Mouse (Mus musculus) MEL (cell line): Measurements from ENCODE around the gene Zscan21. TPM values are rescaled to one million over a fixed set of nuclear protein-coding genes. Genes with fewer than 3 reads are reported as not detected.
A peak's percentile ranks its signal among the peaks of the same experiment; 100 is the strongest.

Experiments
- DNase-seq: peaks from one replicate; pipeline ENCODE4 v3.0.0; 2011; ENCODE audit warnings: low read depth, low spot score
- H3K27ac ChIP-seq: 2 replicates; pipeline ENCODE4 v1.5.1; 2012; ENCODE audit warnings: low read depth, mild to moderate bottlenecking, control low read depth, low read length, moderate library complexity; ENCODE audit not compliant: control insufficient read depth
- H3K27me3 ChIP-seq, 2 experiments: fragments of 150-350 bp in 1 of 2; sonication (generic) in 1 of 2; 2 replicates each; pipeline ENCODE4 v1.6.1; 2012; ENCODE audit warnings: low read length in 2 of 2, mild to moderate bottlenecking in 2 of 2, improper control_type of control experiment in 1 of 2, moderate library complexity in 1 of 2; ENCODE audit not compliant: insufficient read depth in 2 of 2, control insufficient read depth in 1 of 2
- H3K36me3 ChIP-seq, 2 experiments: 2 replicates each; pipeline ENCODE4 v1.6.1; 2012 to 2014; ENCODE audit warnings: low read length in 2 of 2, improper control_type of control experiment in 1 of 2, inconsistent platforms in 1 of 2, mild to moderate bottlenecking in 1 of 2; ENCODE audit not compliant: insufficient read depth in 2 of 2, control insufficient read depth in 1 of 2
- H3K4me1 ChIP-seq, 2 experiments: fragments of 150-350 bp in 1 of 2; sonication (generic) in 1 of 2; 2 replicates each; pipeline ENCODE4 v1.6.1; 2012; ENCODE audit warnings: low read length in 2 of 2, improper control_type of control experiment in 1 of 2, mild to moderate bottlenecking in 1 of 2; ENCODE audit not compliant: insufficient read depth in 2 of 2, control insufficient read depth in 1 of 2
- H3K4me3 ChIP-seq, 2 experiments: fragments of 150-350 bp in 1 of 2; sonication (generic) in 1 of 2; 2 replicates each; pipeline ENCODE4 v1.5.1; 2012; ENCODE audit warnings: low read depth in 2 of 2, low read length in 2 of 2, mild to moderate bottlenecking in 2 of 2, moderate library complexity in 2 of 2, control low read depth in 1 of 2, improper control_type of control experiment in 1 of 2; ENCODE audit not compliant: control insufficient read depth in 1 of 2, insufficient read depth in 1 of 2
- H3K79me2 ChIP-seq: 2 replicates; pipeline ENCODE4 v1.6.1; 2012; ENCODE audit warnings: mild to moderate bottlenecking, low read length, moderate library complexity; ENCODE audit not compliant: control insufficient read depth, poor library complexity, insufficient read depth
- H3K9ac ChIP-seq: 2 replicates; pipeline ENCODE4 v1.6.1; 2012; ENCODE audit warnings: low read depth, mild to moderate bottlenecking, control low read depth, low read length, moderate library complexity; ENCODE audit not compliant: control insufficient read depth, poor library complexity, severe bottlenecking
- H3K9me3 ChIP-seq: fragments of 150-350 bp; sonication (generic); replicated peaks from 2 replicates; pipeline ENCODE4 v1.6.1; 2012; ENCODE audit warnings: mild to moderate bottlenecking, low read length, improper control_type of control experiment, moderate library complexity; ENCODE audit not compliant: insufficient read depth
- BHLHE40 ChIP-seq: IDR thresholded peaks from 2 replicates; pipeline ENCODE4 v1.6.1; 2012; ENCODE audit warnings: low read depth, mild to moderate bottlenecking, inconsistent platforms, low read length, improper control_type of control experiment, borderline replicate concordance
- CHD1 ChIP-seq: IDR thresholded peaks from 2 replicates; pipeline ENCODE4 v1.6.1; 2012; ENCODE audit warnings: low read depth, mild to moderate bottlenecking, inconsistent platforms, low read length, improper control_type of control experiment
- CHD2 ChIP-seq: IDR thresholded peaks from 2 replicates; pipeline ENCODE4 v1.6.1; 2011; ENCODE audit warnings: low read length, improper control_type of control experiment
- CTCF ChIP-seq, 3 experiments: IDR thresholded peaks in 2 of 3; conservative IDR thresholded peaks in 1 of 3; 2 replicates each; pipeline ENCODE4 v1.5.1; 2011 to 2012; ENCODE audit warnings: low read length in 3 of 3, low read depth in 2 of 3, mild to moderate bottlenecking in 2 of 3, improper control_type of control experiment in 1 of 3, inconsistent platforms in 1 of 3, mixed read lengths in 1 of 3, moderate library complexity in 1 of 3; ENCODE audit not compliant: control insufficient read depth in 1 of 3, insufficient read depth in 1 of 3, poor library complexity in 1 of 3, severe bottlenecking in 1 of 3
- E2F4 ChIP-seq: IDR thresholded peaks from 2 replicates; pipeline ENCODE4 v1.6.1; 2011; ENCODE audit warnings: low read depth, low read length, improper control_type of control experiment, borderline replicate concordance
- ELF1 ChIP-seq: IDR thresholded peaks from 2 replicates; pipeline ENCODE4 v1.6.1; 2014; ENCODE audit warnings: low read depth, mild to moderate bottlenecking, inconsistent platforms, low read length, improper control_type of control experiment, moderate library complexity
- EP300 ChIP-seq, 2 experiments: IDR thresholded peaks; 2 replicates each; pipeline ENCODE4 v1.6.1; 2011; ENCODE audit warnings: improper control_type of control experiment in 2 of 2, low read length in 2 of 2, low read depth in 1 of 2, mild to moderate bottlenecking in 1 of 2
- ETS1 ChIP-seq: IDR thresholded peaks from 2 replicates; pipeline ENCODE4 v1.6.1; 2012; ENCODE audit warnings: low read depth, mild to moderate bottlenecking, inconsistent platforms, low read length, improper control_type of control experiment, moderate library complexity
- GABPA ChIP-seq: IDR thresholded peaks from 2 replicates; pipeline ENCODE4 v1.6.1; 2012; ENCODE audit warnings: low read depth, mild to moderate bottlenecking, inconsistent platforms, low read length, improper control_type of control experiment, moderate library complexity
- GATA1 ChIP-seq: IDR thresholded peaks from 2 replicates; pipeline ENCODE4 v1.6.1; 2011; ENCODE audit warnings: low read depth, low read length, improper control_type of control experiment
- HCFC1 ChIP-seq: IDR thresholded peaks from 2 replicates; pipeline ENCODE4 v1.6.1; 2012; ENCODE audit warnings: low read depth, mild to moderate bottlenecking, inconsistent platforms, low read length, improper control_type of control experiment, moderate library complexity
- JUND ChIP-seq: IDR thresholded peaks from 2 replicates; pipeline ENCODE4 v1.6.1; 2011; ENCODE audit warnings: low read depth, mild to moderate bottlenecking, improper control_type of control experiment, low read length
- KAT2A ChIP-seq: conservative IDR thresholded peaks from 2 replicates; pipeline ENCODE4 v1.6.1; 2012; ENCODE audit warnings: low read depth, low read length, improper control_type of control experiment, inconsistent platforms
- MAFK ChIP-seq: IDR thresholded peaks from 2 replicates; pipeline ENCODE4 v1.6.1; 2011; ENCODE audit warnings: low read depth, mild to moderate bottlenecking, low read length, improper control_type of control experiment, borderline replicate concordance
- MAX ChIP-seq: IDR thresholded peaks from 2 replicates; pipeline ENCODE4 v1.6.1; 2011; ENCODE audit warnings: low read length, improper control_type of control experiment
- MAZ ChIP-seq: IDR thresholded peaks from 2 replicates; pipeline ENCODE4 v1.6.1; 2012; ENCODE audit warnings: low read depth, mild to moderate bottlenecking, inconsistent platforms, low read length, improper control_type of control experiment
- MEF2A ChIP-seq: IDR thresholded peaks from 2 replicates; pipeline ENCODE4 v1.6.1; 2014; ENCODE audit warnings: low read depth, mild to moderate bottlenecking, inconsistent platforms, low read length, improper control_type of control experiment; ENCODE audit not compliant: poor library complexity, insufficient replicate concordance, severe bottlenecking; ENCODE audit errors: extremely low read depth
- MXI1 ChIP-seq: IDR thresholded peaks from 2 replicates; pipeline ENCODE4 v1.6.1; 2011; ENCODE audit warnings: mild to moderate bottlenecking, low read depth, low read length, improper control_type of control experiment
- MYB ChIP-seq: IDR thresholded peaks from 2 replicates; pipeline ENCODE4 v1.6.1; 2011; ENCODE audit warnings: mild to moderate bottlenecking, low read depth, low read length, improper control_type of control experiment
- MYC ChIP-seq: IDR thresholded peaks from 2 replicates; pipeline ENCODE4 v1.6.1; 2011; ENCODE audit warnings: low read depth, mild to moderate bottlenecking, low read length, improper control_type of control experiment, moderate library complexity
- NELFE ChIP-seq: IDR thresholded peaks from 2 replicates; pipeline ENCODE4 v1.6.1; 2011; ENCODE audit warnings: low read depth, low read length, improper control_type of control experiment
- NRF1 ChIP-seq: IDR thresholded peaks from 2 replicates; pipeline ENCODE4 v1.6.1; 2014; ENCODE audit warnings: low read depth, mild to moderate bottlenecking, inconsistent platforms, low read length, improper control_type of control experiment, moderate library complexity; ENCODE audit not compliant: poor library complexity, insufficient read depth, severe bottlenecking
- POLR2A ChIP-seq, 2 experiments: IDR thresholded peaks; 2 replicates each; pipeline ENCODE4 v1.6.1; 2011 to 2012; ENCODE audit warnings: low read length in 2 of 2, mild to moderate bottlenecking in 2 of 2, control low read depth in 1 of 2, improper control_type of control experiment in 1 of 2, low read depth in 1 of 2, moderate library complexity in 1 of 2; ENCODE audit not compliant: control insufficient read depth in 1 of 2, insufficient read depth in 1 of 2, poor library complexity in 1 of 2
- POLR2AphosphoS2 ChIP-seq: IDR thresholded peaks from 2 replicates; pipeline ENCODE4 v1.6.1; 2011; ENCODE audit warnings: low read length, improper control_type of control experiment
- POLR2AphosphoS5 ChIP-seq: IDR thresholded peaks from 2 replicates; pipeline ENCODE4 v1.6.1; 2012; ENCODE audit warnings: low read depth, borderline replicate concordance, mild to moderate bottlenecking, inconsistent platforms, low read length, moderate library complexity, mixed read lengths
- RAD21 ChIP-seq: IDR thresholded peaks from 2 replicates; pipeline ENCODE4 v1.6.1; 2011; ENCODE audit warnings: mild to moderate bottlenecking, low read depth, low read length, improper control_type of control experiment
- RCOR1 ChIP-seq: IDR thresholded peaks from 2 replicates; pipeline ENCODE4 v1.6.1; 2012; ENCODE audit warnings: low read depth, mild to moderate bottlenecking, inconsistent platforms, low read length, improper control_type of control experiment
- SIN3A ChIP-seq: IDR thresholded peaks from 2 replicates; pipeline ENCODE4 v1.6.1; 2012; ENCODE audit warnings: low read length, improper control_type of control experiment, inconsistent platforms
- SMC3 ChIP-seq: IDR thresholded peaks from 2 replicates; pipeline ENCODE4 v1.6.1; 2011; ENCODE audit warnings: low read depth, low read length, improper control_type of control experiment
- TAL1 ChIP-seq: IDR thresholded peaks from 2 replicates; pipeline ENCODE4 v1.6.1; 2012; ENCODE audit warnings: mild to moderate bottlenecking, inconsistent platforms, low read length, moderate library complexity, mixed read lengths
- TBP ChIP-seq: IDR thresholded peaks from 2 replicates; pipeline ENCODE4 v1.8.0; 2011; ENCODE audit warnings: low read depth, low read length, improper control_type of control experiment
- TCF12 ChIP-seq: IDR thresholded peaks from 2 replicates; pipeline ENCODE4 v1.6.1; 2014; ENCODE audit warnings: low read depth, mild to moderate bottlenecking, inconsistent platforms, low read length, improper control_type of control experiment, moderate library complexity
- UBTF ChIP-seq: IDR thresholded peaks from 2 replicates; pipeline ENCODE4 v1.6.1; 2012; ENCODE audit warnings: low read depth, mild to moderate bottlenecking, inconsistent platforms, low read length, improper control_type of control experiment, moderate library complexity, borderline replicate concordance; ENCODE audit not compliant: insufficient read depth
- USF1 ChIP-seq: IDR thresholded peaks from 2 replicates; pipeline ENCODE4 v1.6.1; 2014; ENCODE audit warnings: low read depth, mild to moderate bottlenecking, inconsistent platforms, low read length, improper control_type of control experiment, moderate library complexity
- ZC3H11A ChIP-seq: IDR thresholded peaks from 2 replicates; pipeline ENCODE4 v1.6.1; 2012; ENCODE audit warnings: low read depth, mild to moderate bottlenecking, inconsistent platforms, low read length, improper control_type of control experiment
- ZKSCAN1 ChIP-seq: IDR thresholded peaks from 2 replicates; pipeline ENCODE4 v1.6.1; 2012; ENCODE audit warnings: low read depth, mild to moderate bottlenecking, inconsistent platforms, low read length, improper control_type of control experiment, moderate library complexity
- ZNF384 ChIP-seq: IDR thresholded peaks from 2 replicates; pipeline ENCODE4 v1.6.1; 2012; ENCODE audit warnings: low read depth, mild to moderate bottlenecking, inconsistent platforms, low read length, improper control_type of control experiment
- polyA plus RNA-seq, 2 experiments: library from polyadenylated mRNA; stranded (reverse) in 1 of 2; unstranded in 1 of 2; fragments of >175 nt in 1 of 2; fragments of >200 nt in 1 of 2; gene quantifications; 2 replicates each; pipeline versions ENCODE4 v1.2.1 to v1.2.4; 2012; ENCODE audit warnings: low replicate concordance in 2 of 2, low read depth in 1 of 2; ENCODE audit not compliant: insufficient read length in 2 of 2, insufficient read depth in 1 of 2, missing spikeins in 1 of 2
- total RNA-seq: library from RNA; depleted of rRNA; stranded (reverse); fragments of 300-350 nt; gene quantifications from 2 replicates; pipeline ENCODE4 v1.2.3, GENCODE M21; 2012

Gene Zscan21
- total and polyA plus RNA-seq, 3 experiments, result 9.0 to 10.5 TPM; not detected in 1

DNA sequence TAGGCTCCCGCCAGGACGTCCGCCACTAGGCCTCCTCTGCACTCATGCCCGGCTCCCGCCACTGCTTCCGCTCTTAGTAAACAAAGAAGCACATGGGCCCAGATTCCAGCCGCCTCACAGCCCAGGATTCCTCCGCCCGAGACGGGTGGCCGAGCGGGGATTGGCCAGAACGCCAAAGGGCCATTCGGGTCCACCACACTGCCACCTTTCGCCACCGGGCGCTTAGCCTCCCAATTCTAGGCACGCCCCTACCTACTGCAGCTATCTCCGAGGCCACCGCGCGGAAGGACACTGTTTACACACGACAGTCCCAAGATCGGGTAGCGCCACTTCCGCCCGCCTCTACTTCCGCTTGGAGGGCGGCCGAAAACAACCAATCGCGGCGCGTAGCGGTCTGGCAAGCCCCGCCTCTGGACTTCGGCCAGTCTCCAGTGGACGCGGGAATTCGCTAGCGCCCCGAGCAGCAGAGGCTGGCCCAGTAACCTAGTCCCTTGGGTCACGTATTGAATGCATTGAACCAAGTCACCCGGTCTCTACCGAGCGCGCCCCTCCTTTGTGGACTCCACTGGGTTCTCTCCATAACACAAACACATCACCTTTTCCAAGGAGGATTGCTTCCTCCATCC, 54.3 kb downstream of the Zscan21 start:
- H3K4me1 ChIP-seq, result peaks cover 0 to 10% of the 10 kb centered on the region in 2 experiments; a peak in 2 of 4 replicates
- peaks cover 3 to 18% of the 10 kb centered on the region in 2 experiments; a peak in 3 of 4 replicates for H3K36me3 ChIP-seq
- TF ChIP-seq MAZ (no peak), SMC3 (no peak), ETS1 (0 out of 2 replicates have a peak, but pooled peaks have one; percentile 17), POLR2AphosphoS5 (no peak), POLR2A (IDR thresholded peaks at IDR 0.05; ENCODE audit: control insufficient read depth in 1 of 2, insufficient read depth in 1 of 2, low read depth in 1 of 2, low read length in 2 of 2, poor library complexity in 1 of 2) (peak; percentile 73 to 75; a peak in 2 of 4 replicates), JUND (no peak), ZNF384 (no peak), NELFE (peak; percentile 58), E2F4 (no peak; the same call in 1 of the 2 replicates), HCFC1 (peak; percentile 79), ELF1 (peak; percentile 88), TCF12 (0 out of 2 replicates have a peak, but pooled peaks have one; percentile 16), POLR2AphosphoS2 (peak; percentile 71), MEF2A (no peak), CTCF (IDR thresholded peaks at IDR 0.05 in 2 of 3, conservative IDR thresholded peaks at IDR 0.05 in 1 of 3; ENCODE audit: control insufficient read depth in 1 of 3, insufficient read depth in 1 of 3, low read depth in 2 of 3, low read length in 3 of 3, poor library complexity in 1 of 3, severe bottlenecking in 1 of 3) (no peak), RCOR1 (no peak), MXI1 (peak; percentile 98), SIN3A (peak; percentile 99), NRF1 (no peak), TBP (peak; percentile 66), CHD1 (no peak), MAX (peak; percentile 96), TAL1 (no peak), RAD21 (no peak), ZKSCAN1 (no peak), MYC (peak; percentile 86), CHD2 (no peak), BHLHE40 (no peak), USF1 (0 out of 2 replicates have a peak, but pooled peaks have one; percentile 27), GATA1 (no peak), MAFK (no peak), KAT2A (peak; percentile 67; the same call in 1 of the 2 replicates), ZC3H11A (no peak), MYB (no peak), UBTF (no peak), GABPA (no peak), EP300 (IDR thresholded peaks at IDR 0.05; ENCODE audit: low read depth in 1 of 2, low read length in 2 of 2) (no peak)

More for the DNA sequence above, 54.3 kb downstream of the Zscan21 start:
- H3K9ac ChIP-seq, result peak overlapping the region; percentile 99
- peak overlapping the region; percentile 99 for H3K27ac ChIP-seq
- peaks cover 27% of the 10 kb centered on the region for H3K79me2 ChIP-seq
- H3K9me3 ChIP-seq, result no peaks in the 10 kb centered on the region
- H3K4me3 ChIP-seq, result peak overlapping the region; percentile 54 to 71
- peak; percentile 97 for DNase-seq
- no peaks in the 10 kb centered on the region for H3K27me3 ChIP-seq
